Mouse (Mus musculus): ENCODE measurements around the gene 1500011B03Rik. TPM values are rescaled to one million over a fixed set of nuclear protein-coding genes. Genes with fewer than 3 reads are reported as not detected.

1500011B03Rik gene
- total RNA-seq, 2 experiments from 2014 or later = 18.2 to 18.9 TPM

DNA sequence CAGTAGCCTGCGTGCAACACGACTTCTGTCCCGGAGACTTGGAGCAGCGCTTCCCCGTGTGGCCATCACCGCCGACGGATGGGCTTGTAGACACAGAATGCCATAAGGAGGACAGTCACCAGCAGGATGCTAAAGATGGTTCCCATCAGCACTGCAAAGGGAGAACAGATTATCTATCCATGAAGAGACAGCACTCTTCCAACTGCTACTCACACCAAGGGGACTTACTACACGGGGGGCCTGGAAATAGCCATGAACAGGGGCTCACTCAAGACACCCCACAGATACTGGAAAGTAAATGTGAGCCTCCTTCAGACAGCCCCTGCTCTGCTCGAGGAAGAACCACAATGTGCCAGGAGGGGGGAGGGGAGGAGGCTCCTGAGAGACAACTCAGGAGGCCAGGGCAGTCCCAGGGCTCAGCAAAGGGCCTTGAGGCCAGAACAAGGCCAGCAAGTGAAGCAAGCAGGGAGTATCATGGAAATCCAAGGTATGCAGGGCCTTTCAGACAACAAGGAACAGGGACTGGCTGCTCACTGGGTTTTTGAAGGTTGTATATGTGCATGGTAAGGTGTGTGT is 14.0 kb downstream of the 1500011B03Rik start:
- DNase-seq = no peak

DNA sequence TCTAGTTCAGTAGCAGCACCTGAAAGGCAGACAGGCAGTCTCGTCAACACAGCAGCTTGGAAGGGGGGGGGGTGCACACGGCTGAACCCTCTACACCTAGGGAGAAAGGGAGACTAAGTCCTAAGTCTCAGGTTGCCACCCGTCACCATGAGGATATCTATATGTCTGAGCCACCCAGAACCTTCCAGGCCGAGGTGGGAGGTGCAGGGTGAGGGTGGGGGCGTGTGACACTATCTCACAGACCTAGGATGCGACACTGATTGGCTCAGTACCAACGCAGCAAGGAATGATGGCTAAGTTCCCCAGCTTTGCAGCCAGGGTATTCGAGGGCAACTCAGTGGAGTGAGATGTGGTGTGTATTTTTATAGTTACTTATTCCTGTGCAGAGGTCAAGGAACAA is 14.9 kb downstream of the 1500011B03Rik start:
- DNase-seq = no peak

DNA sequence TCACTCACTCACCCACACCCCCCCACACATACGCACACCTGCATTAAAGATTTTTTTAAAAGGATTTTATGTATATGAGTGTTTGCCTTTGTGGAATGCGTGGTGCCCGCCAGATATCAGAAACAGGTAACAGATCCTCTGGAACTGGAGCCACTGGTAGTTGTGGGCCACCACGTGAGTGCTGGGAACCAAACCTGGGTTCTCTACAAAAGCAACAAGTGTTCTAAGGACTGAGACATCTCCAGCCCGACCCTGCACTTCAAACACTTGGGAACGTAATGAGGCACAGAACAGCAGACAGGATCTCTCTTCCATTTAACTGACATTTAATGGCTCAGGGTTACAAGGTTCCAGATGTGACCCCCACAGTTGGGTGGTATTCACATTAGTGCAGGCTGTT is 15.4 kb downstream of the 1500011B03Rik start:
- no peak for DNase-seq

- no peak for DNase-seq
Measured at GRCm38 (mm10) chr5:114807468-114807867, 15.8 kb downstream of the 1500011B03Rik start.

DNA sequence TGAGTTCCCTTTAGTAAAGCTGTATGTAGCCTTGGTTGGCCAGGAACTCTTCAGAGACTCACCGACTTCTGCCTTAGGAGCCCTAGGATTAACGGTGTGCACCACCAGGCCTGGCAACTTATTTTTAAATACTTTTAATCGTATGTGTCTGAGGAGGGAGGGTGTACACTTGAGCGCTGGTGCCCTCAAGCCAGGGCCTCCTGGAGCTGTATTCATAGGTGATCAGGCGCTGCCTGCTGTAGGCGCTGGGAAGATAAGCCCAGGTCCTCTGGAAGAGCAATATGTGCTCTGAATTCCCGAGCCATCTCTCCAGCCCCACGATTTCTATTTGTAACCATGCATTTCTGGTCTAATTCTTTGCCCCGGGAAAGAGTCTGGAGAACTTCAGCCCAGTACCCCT is 16.2 kb downstream of the 1500011B03Rik start:
- DNase-seq = no peak

- DNase-seq = no peak
Measured at GRCm38 (mm10) chr5:114806636-114807035, 16.6 kb downstream of the 1500011B03Rik start.

DNA sequence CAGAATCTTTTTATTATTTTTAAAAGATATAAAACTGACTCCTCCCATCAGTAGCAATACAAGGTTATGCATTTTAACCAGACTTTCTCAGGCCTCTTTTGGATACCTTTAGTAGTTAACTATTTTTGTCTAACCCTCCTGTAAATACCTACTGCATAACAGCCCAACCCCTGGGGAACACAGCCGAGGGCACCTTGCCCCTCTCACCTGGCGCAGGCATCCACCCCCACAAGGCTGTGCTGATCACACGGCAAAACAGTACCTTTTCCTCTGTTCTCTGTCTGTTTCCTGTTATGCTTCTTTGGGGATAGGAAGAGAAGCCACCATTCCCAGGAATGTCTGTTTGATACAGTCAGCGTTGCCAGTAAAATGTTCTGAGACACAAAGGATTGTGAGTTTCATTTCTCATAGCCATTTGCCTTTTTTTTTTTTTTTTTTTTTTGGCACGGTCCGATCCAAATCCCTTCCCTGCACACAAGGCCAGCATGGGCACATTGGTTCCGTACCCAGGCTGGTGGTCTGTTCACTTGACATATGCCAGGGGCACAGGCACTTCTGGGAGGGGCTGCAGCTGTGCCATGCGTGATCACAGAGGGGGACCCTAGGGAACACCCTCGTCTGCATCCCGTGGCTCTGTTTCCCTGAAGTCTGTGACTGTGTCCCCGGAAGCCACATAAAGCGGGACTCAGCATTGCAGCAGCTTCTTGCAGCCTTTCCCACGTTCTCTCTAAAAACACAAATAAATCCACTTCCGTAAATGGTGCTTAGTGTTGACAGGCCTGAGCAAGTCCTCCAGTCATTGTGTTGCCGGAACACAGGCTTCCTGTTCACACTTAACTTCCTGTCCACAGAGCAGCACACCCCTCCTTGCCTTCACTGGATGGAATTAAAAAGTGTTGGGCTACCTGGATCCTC is 17.6 kb downstream of the 1500011B03Rik start:
- no peak for DNase-seq

- DNase-seq = peak; percentile 41
Measured at GRCm38 (mm10) chr5:114804958-114805357, 18.3 kb downstream of the 1500011B03Rik start.

DNA sequence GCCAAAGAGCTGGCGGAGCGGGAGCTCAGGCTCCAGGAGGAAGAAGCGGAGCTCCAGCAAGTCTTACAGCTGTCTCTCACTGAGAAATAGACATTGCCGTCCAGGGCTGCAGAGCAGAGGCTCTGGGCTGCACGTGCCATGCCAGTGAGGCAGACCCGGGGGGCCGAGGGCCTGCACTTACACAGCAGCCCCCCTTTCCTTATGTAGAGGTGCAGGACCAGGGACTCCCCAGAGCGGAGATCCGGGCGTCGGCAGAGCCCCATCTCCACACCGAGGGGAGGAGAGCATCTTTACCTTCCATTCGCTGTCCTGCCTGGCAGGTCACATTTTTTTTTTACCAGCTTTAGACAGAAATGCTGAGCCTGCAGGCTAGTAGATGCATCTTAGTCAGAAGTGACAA is 18.9 kb downstream of the 1500011B03Rik start:
- no peak for DNase-seq

DNA sequence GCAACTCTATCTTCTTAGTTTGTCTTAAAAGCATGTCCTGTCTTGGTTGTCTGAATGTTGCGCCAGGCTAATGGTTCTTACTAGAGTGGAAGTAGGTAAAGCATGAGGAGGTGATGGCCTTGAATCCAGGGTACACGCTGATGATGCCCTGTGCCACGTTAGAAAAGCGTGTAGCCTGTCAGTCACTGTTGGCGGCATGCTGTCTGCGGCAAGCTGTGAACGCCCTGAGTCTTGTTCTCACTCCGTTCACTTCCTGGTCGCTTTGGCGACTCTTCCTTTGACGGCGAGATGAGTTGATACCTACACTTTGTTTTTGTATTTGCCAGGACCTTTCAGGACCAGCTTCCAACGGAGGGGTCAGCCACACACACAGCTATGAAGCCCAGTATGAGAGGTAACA is 20.0 kb downstream of the 1500011B03Rik start:
- DNase-seq = no peak

DNA sequence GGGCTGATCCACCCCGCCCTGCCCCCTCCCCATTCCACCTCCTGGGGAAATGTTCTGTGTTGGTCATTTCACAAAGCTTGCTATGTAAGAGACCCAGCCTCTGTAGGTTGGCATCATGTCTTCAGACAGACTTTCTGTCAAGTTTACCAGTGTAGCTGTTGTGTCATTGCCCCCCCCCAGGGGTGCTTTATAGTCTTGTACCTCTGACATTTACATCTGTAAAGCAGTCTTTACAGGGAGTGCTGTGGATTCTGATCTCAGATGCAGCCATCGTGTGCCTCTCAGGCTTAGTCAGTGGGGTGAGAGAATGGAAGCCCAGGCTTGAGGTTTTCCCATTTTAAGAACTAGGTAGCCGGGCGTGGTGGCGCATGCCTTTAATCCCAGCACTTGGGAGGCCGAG is 21.4 kb downstream of the 1500011B03Rik start:
- DNase-seq = no peak

GRCm38 (mm10) chr5:114801049-114801448 is 22.2 kb downstream of the 1500011B03Rik start:
- DNase-seq = no peak

- DNase-seq = no peak
Measured at GRCm38 (mm10) chr5:114799848-114800247, 23.4 kb downstream of the 1500011B03Rik start.

GRCm38 (mm10) chr5:114797253-114797652 is 26.0 kb downstream of the 1500011B03Rik start:
- DNase-seq = no peak

GRCm38 (mm10) chr5:114796299-114797012 is 26.8 kb downstream of the 1500011B03Rik start:
- no peak for DNase-seq

- no peak for DNase-seq
Measured at GRCm38 (mm10) chr5:114795653-114796052, 27.6 kb downstream of the 1500011B03Rik start.

GRCm38 (mm10) chr5:114795231-114795630 is 28.0 kb downstream of the 1500011B03Rik start:
- no peak for DNase-seq

GRCm38 (mm10) chr5:114794609-114795008 is 28.7 kb downstream of the 1500011B03Rik start:
- DNase-seq = no peak

- no peak for DNase-seq
Measured at GRCm38 (mm10) chr5:114793317-114793716, 30.0 kb downstream of the 1500011B03Rik start.

- DNase-seq = no peak
Measured at GRCm38 (mm10) chr5:114785196-114785595, 38.1 kb downstream of the 1500011B03Rik start.

DNA sequence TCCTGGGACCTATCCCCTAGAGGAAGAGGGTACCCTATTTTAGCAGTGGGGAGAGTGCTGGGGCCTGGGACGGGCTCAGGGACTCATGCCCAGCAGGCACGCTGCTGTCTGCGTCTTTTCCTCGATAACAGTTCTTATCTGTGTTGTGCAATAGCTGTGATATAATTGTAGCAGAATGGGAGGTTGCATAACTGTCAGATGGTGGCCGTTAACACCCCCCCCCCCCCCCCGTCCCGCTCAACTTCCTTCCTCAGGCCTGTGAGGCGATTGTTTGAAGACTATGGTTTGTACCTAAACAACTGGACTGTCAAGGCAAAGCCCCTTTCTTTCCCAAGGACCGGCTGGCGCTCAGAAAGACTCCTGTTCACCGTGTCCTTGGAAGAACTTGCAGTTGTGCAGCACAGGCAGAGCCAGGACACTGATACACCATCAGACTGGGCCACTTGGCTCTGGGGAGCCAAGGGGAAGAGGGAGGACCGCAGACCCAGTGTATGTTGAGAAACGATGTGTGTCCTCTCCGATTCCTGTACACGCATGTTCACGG is 38.6 kb downstream of the 1500011B03Rik start:
- no peak for DNase-seq

DNA sequence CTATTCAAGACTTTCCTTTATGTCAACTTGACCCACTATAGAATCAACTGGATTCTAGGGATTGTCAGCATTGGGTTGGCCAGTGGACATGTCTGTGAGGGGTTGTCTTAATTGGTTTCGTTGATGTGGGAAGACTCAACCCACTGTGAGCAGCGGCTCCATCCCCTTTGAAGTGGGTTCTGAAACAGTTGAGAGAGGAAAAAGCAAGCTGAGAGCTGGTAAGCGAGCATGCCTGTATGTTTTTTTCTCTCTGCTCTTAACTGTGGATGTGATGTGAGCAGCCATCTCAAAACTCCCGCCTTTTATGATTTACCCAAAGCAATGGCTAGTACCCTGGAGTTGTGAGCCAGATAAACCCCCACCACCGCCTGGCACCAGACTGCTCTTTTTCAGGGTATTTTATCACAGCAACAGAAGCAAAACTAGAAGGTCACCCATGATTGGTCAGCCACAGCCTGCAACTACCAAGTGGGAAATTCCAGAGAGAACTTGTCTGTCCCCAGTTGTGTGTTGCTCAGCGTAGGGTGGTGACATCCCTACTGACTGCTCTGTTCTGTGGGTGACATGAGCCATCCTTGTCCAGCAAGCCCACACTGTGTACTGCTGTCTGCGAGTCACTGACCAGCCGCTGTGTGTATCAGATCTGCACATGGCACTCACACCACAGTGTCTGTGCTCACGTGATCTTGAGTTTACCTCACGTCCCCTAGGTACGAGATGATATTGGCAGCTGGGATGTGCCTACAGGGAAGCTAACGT is 39.7 kb downstream of the 1500011B03Rik start:
- DNase-seq = no peak
